Mouse (Mus musculus) kidney, postnatal 0 days (tissue): ENCODE measurements at regions not wholly inside any gene's neighbourhood (a gene's known extent, or its start where the extent isn't known, plus 50 kb on each side); places are given as distances from the start of the nearest gene placed in this dataset.

ENCODE experiments used
- ATAC-seq: fragments of 200-750 bp; cut with Nextera tagmentation; replicated peaks from 2 replicates; pipeline ENCODE4 v1.8.0; 2017; ENCODE audit warnings: low read depth, moderate number of reproducible peaks, moderate TSS enrichment, moderate library complexity; ENCODE audit not compliant: low FRiP score
- DNase-seq: peaks from one replicate; pipeline ENCODE4 v3.0.0-alpha.2; 2016; ENCODE audit warnings: low spot score
- H3K27ac ChIP-seq: fragments of 300-500 bp; sonication (generic); 2 replicates; pipeline ENCODE4 v1.5.1; 2014; ENCODE audit warnings: mild to moderate bottlenecking
- H3K27me3 ChIP-seq: fragments of 300-500 bp; sonication (generic); 2 replicates; pipeline ENCODE4 v1.6.1; 2014; ENCODE audit warnings: low read length, mixed read lengths; ENCODE audit not compliant: insufficient read depth
- H3K36me3 ChIP-seq: fragments of 300-500 bp; sonication (generic); 2 replicates; pipeline ENCODE4 v1.6.1; 2014; ENCODE audit warnings: low read length, mixed read lengths; ENCODE audit not compliant: insufficient read depth
- H3K4me1 ChIP-seq: fragments of 300-500 bp; sonication (generic); replicated peaks from 2 replicates; pipeline ENCODE4 v1.6.1; 2014; ENCODE audit warnings: antibody characterized with exemption, low read length, mixed read lengths; ENCODE audit not compliant: insufficient read depth
- H3K4me2 ChIP-seq: fragments of 300-500 bp; sonication (generic); 2 replicates; pipeline ENCODE4 v1.6.1; 2014; ENCODE audit warnings: mild to moderate bottlenecking, low read length, moderate library complexity, mixed read lengths
- H3K4me3 ChIP-seq: fragments of 300-500 bp; sonication (generic); replicated peaks from 2 replicates; pipeline ENCODE4 v1.5.1; 2014; ENCODE audit warnings: low read depth, low read length
- H3K9ac ChIP-seq: fragments of 300-500 bp; sonication (generic); 2 replicates; pipeline ENCODE4 v1.6.1; 2014; ENCODE audit warnings: low read depth, low read length
- H3K9me3 ChIP-seq: fragments of 300-500 bp; sonication (generic); replicated peaks from 2 replicates; pipeline ENCODE4 v1.6.1; 2016; ENCODE audit warnings: low read length, inconsistent platforms, mixed read lengths
- CTCF ChIP-seq: IDR thresholded peaks from 2 replicates; pipeline ENCODE4 v1.5.1; 2016; ENCODE audit warnings: antibody characterized with exemption, low read depth, mild to moderate bottlenecking, moderate library complexity
- WGBS: fragments of 180-500 bp; shearing (Covaris S2); extraction: QIAGEN DNeasy Blood & Tissue Kit; methylation state at CpG from one replicate; pipeline ENCODE4 v1.1.7; 2014; 5-methylcytosine and 5-hydroxymethylcytosine counted together

- ATAC-seq, result no peak
- TF ChIP-seq CTCF, result no peak
- Histone ChIP-seq H3K27ac (no peak overlapping the region), H3K9me3 (no peaks in the 10 kb centered on the region), H3K9ac (no peak overlapping the region), H3K4me2 (no peak overlapping the region), H3K4me3 (no peak overlapping the region), H3K36me3 (no peaks in the 10 kb centered on the region), H3K4me1 (no peaks in the 10 kb centered on the region), H3K27me3 (no peaks in the 10 kb centered on the region)
- no peak for DNase-seq
- WGBS, result 94% methylated on average over 4 of the region's 4 CpGs
These were observed 219.1 kb downstream of the Tpbg start for GRCm38 (mm10) chr9:86061230-86061629.

DNA sequence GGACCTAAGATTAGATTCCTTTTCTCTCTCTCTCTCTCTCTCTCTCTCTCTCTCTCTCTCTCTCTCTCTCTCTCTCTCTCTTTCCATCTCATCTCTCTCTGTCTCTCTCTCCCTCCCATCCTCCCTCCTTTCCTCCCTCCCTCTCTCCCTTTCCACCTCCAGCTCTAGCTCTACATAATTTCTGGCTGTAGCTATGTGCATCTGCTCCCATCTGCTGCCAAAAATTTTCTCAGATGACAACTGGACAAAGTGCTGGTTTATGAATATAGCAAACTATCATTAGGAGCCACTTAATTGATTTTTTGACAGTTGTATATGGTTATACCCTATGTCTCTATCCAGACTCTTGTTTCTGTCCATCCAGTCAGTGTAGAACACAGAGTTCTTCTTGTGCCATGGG is 237.1 kb downstream of the Tpbg start:
- H3K4me1 ChIP-seq, result no peaks in the 10 kb centered on the region
- TF ChIP-seq CTCF, result no peak
- H3K4me2 ChIP-seq, result no peak overlapping the region
- H3K9ac ChIP-seq, result no peak overlapping the region
- no peak overlapping the region for H3K27ac ChIP-seq
- H3K4me3 ChIP-seq, result no peak overlapping the region
- ATAC-seq (no peak), DNase-seq (no peak)
- H3K9me3 ChIP-seq, result no peaks in the 10 kb centered on the region
- H3K36me3 ChIP-seq, result no peaks in the 10 kb centered on the region
- H3K27me3 ChIP-seq, result no peaks in the 10 kb centered on the region

- WGBS, result 41% methylated on average over 6 of the region's 6 CpGs
- ATAC-seq, result peak; percentile 68; the same call in 1 of the 2 replicates
- H3K4me3 ChIP-seq, result no peak overlapping the region
- H3K4me1 ChIP-seq, result no peaks in the 10 kb centered on the region
- no peak overlapping the region for H3K27ac ChIP-seq
- no peak for TF ChIP-seq CTCF
- no peaks in the 10 kb centered on the region for H3K36me3 ChIP-seq
- no peaks in the 10 kb centered on the region for H3K9me3 ChIP-seq
- no peaks in the 10 kb centered on the region for H3K27me3 ChIP-seq
- DNase-seq, result peak; percentile 35
- no peak overlapping the region for H3K9ac ChIP-seq
- H3K4me2 ChIP-seq, result no peak overlapping the region
These were observed 239.7 kb downstream of the Tpbg start for GRCm38 (mm10) chr9:86081873-86082272.

DNA sequence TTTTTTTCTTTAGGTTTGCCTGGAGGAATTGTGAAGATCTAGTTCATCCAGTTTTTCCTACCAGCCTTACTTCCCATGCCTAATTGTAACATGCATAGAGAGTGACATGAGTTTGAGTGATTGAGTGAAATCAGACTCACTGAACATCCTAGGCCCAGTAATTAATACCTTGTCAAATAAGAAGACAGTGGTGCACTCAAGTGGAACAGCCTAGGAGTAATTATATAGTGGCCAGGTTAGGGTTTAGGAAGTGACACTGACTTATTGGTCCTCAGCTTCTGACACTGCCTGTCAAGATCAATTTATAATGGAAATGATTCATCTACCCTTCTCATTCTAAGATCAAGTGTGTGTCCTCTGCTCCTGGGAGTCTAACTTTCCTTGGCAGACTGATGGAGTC is 250.8 kb downstream of the Tpbg start:
- peak; percentile 23; the same call in 1 of the 2 replicates for ATAC-seq

GRCm38 (mm10) chr9:86095460-86095859 is 253.3 kb downstream of the Tpbg start:
- Histone ChIP-seq H3K27me3 (no peaks in the 10 kb centered on the region), H3K36me3 (no peaks in the 10 kb centered on the region), H3K4me2 (no peak overlapping the region), H3K9ac (no peak overlapping the region), H3K27ac (no peak overlapping the region), H3K4me3 (no peak overlapping the region), H3K4me1 (no peaks in the 10 kb centered on the region), H3K9me3 (no peaks in the 10 kb centered on the region)
- TF ChIP-seq CTCF, result no peak
- WGBS, result 38% methylated on average over 2 of the region's 2 CpGs
- peak; percentile 82 for DNase-seq
- ATAC-seq, result peak; percentile 74

More for the DNA sequence above, 250.8 kb downstream of the Tpbg start:
- Histone ChIP-seq H3K4me2 (no peak overlapping the region), H3K36me3 (no peaks in the 10 kb centered on the region), H3K27me3 (no peaks in the 10 kb centered on the region), H3K4me1 (no peaks in the 10 kb centered on the region), H3K4me3 (no peak overlapping the region), H3K27ac (no peak overlapping the region), H3K9ac (no peak overlapping the region), H3K9me3 (no peaks in the 10 kb centered on the region)
- no peak for TF ChIP-seq CTCF
- DNase-seq, result peak; percentile 32

DNA sequence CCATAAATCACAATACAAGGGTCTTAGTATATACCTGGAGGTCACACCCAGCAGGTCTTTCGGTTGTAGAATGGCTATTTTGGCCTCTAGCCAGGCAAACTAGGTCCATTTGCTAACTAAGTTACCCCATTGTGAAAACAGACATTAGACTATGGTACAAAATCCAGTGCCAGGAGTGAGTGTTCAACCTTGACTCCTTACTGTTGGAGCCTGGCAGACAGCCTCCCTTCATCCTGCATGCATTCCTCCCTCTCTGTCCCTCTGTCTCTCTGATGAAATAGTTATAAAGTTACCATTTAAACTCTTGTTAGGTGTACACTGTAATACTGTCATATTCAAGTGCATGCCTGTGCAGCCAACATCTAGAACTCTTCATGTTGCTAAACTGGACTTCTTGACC is 254.1 kb downstream of the Tpbg start:
- no peak for TF ChIP-seq CTCF
- H3K36me3 ChIP-seq, result no peaks in the 10 kb centered on the region
- H3K9me3 ChIP-seq, result no peaks in the 10 kb centered on the region
- H3K27me3 ChIP-seq, result no peaks in the 10 kb centered on the region
- no peak overlapping the region for H3K4me3 ChIP-seq
- no peaks in the 10 kb centered on the region for H3K4me1 ChIP-seq
- 36% methylated on average over 1 of the region's 1 CpGs for WGBS
- H3K4me2 ChIP-seq, result no peak overlapping the region
- ATAC-seq (no peak), DNase-seq (peak; percentile 7)
- no peak overlapping the region for H3K9ac ChIP-seq
- H3K27ac ChIP-seq, result no peak overlapping the region

DNA sequence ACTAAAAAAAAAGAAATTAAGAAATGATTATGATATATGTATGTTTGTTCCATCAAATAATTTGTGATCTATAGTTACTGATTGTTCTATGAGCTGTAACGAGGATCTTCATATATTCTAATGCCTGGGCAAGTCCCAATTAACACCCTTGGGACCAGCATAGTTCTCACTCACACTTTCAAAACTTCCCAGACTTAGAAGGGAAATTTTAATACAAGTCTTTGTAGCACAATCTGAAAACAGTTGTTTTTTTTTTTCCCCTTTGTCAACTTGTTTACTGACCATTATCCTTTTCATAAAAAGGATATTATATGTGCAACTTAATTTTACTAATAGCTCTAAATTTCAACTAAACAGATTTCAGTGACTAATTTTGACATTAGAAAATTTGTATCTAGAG is 257.1 kb downstream of the Tpbg start:
- Histone ChIP-seq H3K4me3 (no peak overlapping the region), H3K9ac (no peak overlapping the region), H3K4me1 (no peaks in the 10 kb centered on the region), H3K27ac (no peak overlapping the region), H3K4me2 (no peak overlapping the region), H3K36me3 (no peaks in the 10 kb centered on the region), H3K9me3 (no peaks in the 10 kb centered on the region), H3K27me3 (no peaks in the 10 kb centered on the region)
- ATAC-seq, result no peak
- no peak for DNase-seq
- no peak for TF ChIP-seq CTCF
- 86% methylated on average over 1 of the region's 1 CpGs for WGBS
